Mouse (Mus musculus): ENCODE data around the gene Gnas. TPM values are rescaled to one million over a fixed set of nuclear protein-coding genes. Genes with fewer than 3 reads are reported as not detected.

The Gnas gene
- polyA plus RNA-seq, 2 experiments: 286 to 302 TPM

GRCm38 (mm10) chr2:174327295-174327981 is 43.3 kb downstream of the Gnas start:
- peak overlapping the region; percentile 80 for H3K9ac ChIP-seq (replicated peaks)
- no peaks in the 10 kb centered on the region for H3K36me3 ChIP-seq (replicated peaks; ENCODE audit: control insufficient read depth, insufficient read depth, low read depth)
- H3K4me1 ChIP-seq (replicated peaks; ENCODE audit: control insufficient read depth in 2 of 2, insufficient read depth in 2 of 2, low read length in 1 of 2): peaks cover 5 to 8% of the 10 kb centered on the region in 2 experiments; a peak in 3 of 4 replicates
- DNase-seq (ENCODE audit: low read depth in 3 of 3, low spot score in 3 of 3): peak; percentile 63 to 70 (median 69)
- no peaks in the 10 kb centered on the region for H3K27me3 ChIP-seq (ENCODE audit: control insufficient read depth, insufficient read depth, low read length)
- no peak for TF ChIP-seq EP300 (IDR thresholded peaks at IDR 0.05; ENCODE audit: low read depth)
- peak overlapping the region; percentile 65 to 68 for H3K4me3 ChIP-seq (ENCODE audit: insufficient read depth in 1 of 2, low read depth in 2 of 2, low read length in 2 of 2)
- no peaks in the 10 kb centered on the region for H3K9me3 ChIP-seq (ENCODE audit: control insufficient read depth, low read length)
- 47% methylated on average over 64 of the region's 64 CpGs for WGBS (ENCODE audit: insufficient replicate concordance)
- peak overlapping the region; percentile 98 for H3K4me2 ChIP-seq (ENCODE audit: low read depth)
- peak; percentile 66 for ATAC-seq (ENCODE audit: insufficient read depth)
- H3K27ac ChIP-seq: no peak overlapping the region

DNA sequence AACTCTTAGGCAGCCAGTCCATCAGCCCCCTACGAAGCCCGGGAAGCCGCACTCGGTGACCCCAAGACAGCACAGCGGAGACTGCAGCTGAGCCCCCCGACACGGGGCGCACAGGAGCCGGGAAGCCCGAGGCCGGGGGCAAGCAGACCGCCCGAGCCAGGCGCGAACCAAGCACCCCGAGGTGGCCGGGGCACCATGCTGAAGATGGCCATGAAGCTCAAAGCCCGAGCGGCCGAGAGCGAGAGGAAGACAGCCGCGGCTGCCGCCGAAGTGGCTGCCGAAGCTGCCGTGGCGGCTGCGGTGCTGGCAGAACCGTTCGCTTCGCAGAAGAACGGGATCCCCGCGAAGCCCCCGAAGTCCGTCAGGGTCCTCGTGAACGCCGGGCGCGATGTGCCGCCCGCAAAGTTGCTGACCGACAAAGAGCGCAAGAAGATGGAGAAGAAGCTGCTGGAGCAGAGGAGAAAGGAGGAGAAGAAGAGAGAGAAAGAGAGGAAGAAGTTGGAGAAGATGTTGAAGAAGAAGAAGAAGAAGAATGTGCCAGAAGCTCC is 44.3 kb downstream of the Gnas start:
- WGBS (ENCODE audit: insufficient replicate concordance): 50% methylated on average over 46 of the region's 46 CpGs
- Histone ChIP-seq H3K4me1 (replicated peaks; ENCODE audit: control insufficient read depth in 2 of 2, insufficient read depth in 2 of 2, low read length in 1 of 2) (peaks cover 11 to 14% of the 10 kb centered on the region in 2 experiments), H3K27ac (no peak overlapping the region)

DNA sequence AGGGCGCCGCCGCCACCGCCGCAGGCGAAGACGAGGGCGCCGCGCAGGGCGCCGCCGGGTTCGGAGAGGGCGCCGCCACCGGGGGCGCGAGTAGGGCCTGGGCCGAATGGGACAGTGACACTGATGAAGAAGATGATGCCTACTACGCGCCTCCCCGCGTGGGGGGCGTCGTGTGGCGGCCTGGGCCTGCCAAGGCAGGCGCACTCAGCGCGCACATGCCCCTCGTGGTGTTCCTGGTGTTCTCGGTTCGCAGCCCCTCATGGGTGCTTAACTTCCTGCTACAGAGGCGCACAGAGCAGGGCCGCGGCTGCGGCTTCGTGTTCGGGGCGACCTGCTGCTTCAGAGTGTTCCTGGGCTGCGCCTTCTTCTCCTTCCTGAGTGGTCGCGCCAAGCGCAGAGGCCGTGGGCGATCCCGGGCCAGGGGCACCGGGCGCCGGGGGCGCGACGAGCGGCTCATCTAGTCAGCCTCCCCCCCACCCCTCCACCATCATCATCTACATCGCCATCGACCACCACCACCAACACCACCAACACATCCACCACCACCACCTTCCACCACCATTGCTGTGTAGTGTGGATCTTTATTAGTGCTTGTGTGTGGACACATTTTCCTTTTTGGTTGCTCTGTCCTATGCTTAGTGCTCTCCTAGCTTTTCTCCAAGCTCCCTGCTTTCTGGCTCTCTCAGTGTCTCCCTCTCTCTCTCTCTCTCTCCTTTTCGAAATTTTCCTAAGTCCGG is 45.0 kb downstream of the Gnas start:
- Histone ChIP-seq H3K27ac (peak overlapping the region; percentile 32), H3K9me3 (ENCODE audit: control insufficient read depth, low read length) (no peaks in the 10 kb centered on the region), H3K4me2 (ENCODE audit: low read depth) (peak overlapping the region; percentile 98), H3K27me3 (ENCODE audit: control insufficient read depth, insufficient read depth, low read length) (no peaks in the 10 kb centered on the region), H3K36me3 (replicated peaks; ENCODE audit: control insufficient read depth, insufficient read depth, low read depth) (no peaks in the 10 kb centered on the region; the same call in none of the 2 replicates), H3K4me1 (replicated peaks; ENCODE audit: control insufficient read depth in 2 of 2, insufficient read depth in 2 of 2, low read length in 1 of 2) (peaks cover 17 to 20% of the 10 kb centered on the region in 2 experiments), H3K4me3 (ENCODE audit: insufficient read depth in 1 of 2, low read depth in 2 of 2, low read length in 2 of 2) (peak overlapping the region; percentile 51 to 68), H3K9ac (replicated peaks) (peak overlapping the region; percentile 80)
- ATAC-seq (ENCODE audit: insufficient read depth): peak; percentile 1; the same call in 1 of the 2 replicates
- DNase-seq (ENCODE audit: low read depth in 3 of 3, low spot score in 3 of 3): no peak
- 32% methylated on average over 54 of the region's 58 CpGs for WGBS (ENCODE audit: insufficient replicate concordance)
- TF ChIP-seq CTCF (IDR thresholded peaks at IDR 0.05; ENCODE audit: low read depth): no peak
- no peak for TF ChIP-seq EP300 (IDR thresholded peaks at IDR 0.05; ENCODE audit: low read depth)

More for the DNA sequence above, 44.3 kb downstream of the Gnas start:
- Histone ChIP-seq H3K9me3 (ENCODE audit: control insufficient read depth, low read length) (no peaks in the 10 kb centered on the region), H3K27me3 (ENCODE audit: control insufficient read depth, insufficient read depth, low read length) (no peaks in the 10 kb centered on the region), H3K9ac (replicated peaks) (peak overlapping the region; percentile 80), H3K36me3 (replicated peaks; ENCODE audit: control insufficient read depth, insufficient read depth, low read depth) (no peaks in the 10 kb centered on the region), H3K4me2 (ENCODE audit: low read depth) (peak overlapping the region; percentile 98), H3K4me3 (ENCODE audit: insufficient read depth in 1 of 2, low read depth in 2 of 2, low read length in 2 of 2) (peak overlapping the region; percentile 51 to 68)
- ATAC-seq (ENCODE audit: insufficient read depth): no peak
- DNase-seq (ENCODE audit: low read depth in 3 of 3, low spot score in 3 of 3): no peak
- no peak for TF ChIP-seq EP300 (IDR thresholded peaks at IDR 0.05; ENCODE audit: low read depth)
- TF ChIP-seq CTCF (IDR thresholded peaks at IDR 0.05; ENCODE audit: low read depth): no peak

- H3K9ac ChIP-seq (replicated peaks): peak overlapping the region; percentile 80
- H3K27me3 ChIP-seq (ENCODE audit: control insufficient read depth, insufficient read depth, low read length): no peaks in the 10 kb centered on the region
- H3K4me1 ChIP-seq (replicated peaks; ENCODE audit: control insufficient read depth in 2 of 2, insufficient read depth in 2 of 2, low read length in 1 of 2): peaks cover 21% of the 10 kb centered on the region in 2 experiments
- no peaks in the 10 kb centered on the region for H3K9me3 ChIP-seq (ENCODE audit: control insufficient read depth, low read length)
- H3K36me3 ChIP-seq (replicated peaks; ENCODE audit: control insufficient read depth, insufficient read depth, low read depth): no peaks in the 10 kb centered on the region; the same call in none of the 2 replicates
- DNase-seq (ENCODE audit: low read depth in 3 of 3, low spot score in 3 of 3): peak in 1 of 3 experiments; percentile 40
- H3K4me3 ChIP-seq (ENCODE audit: insufficient read depth in 1 of 2, low read depth in 2 of 2, low read length in 2 of 2): peak overlapping the region; percentile 68 to 91
- no peak for TF ChIP-seq EP300 (IDR thresholded peaks at IDR 0.05; ENCODE audit: low read depth)
- TF ChIP-seq CTCF (IDR thresholded peaks at IDR 0.05; ENCODE audit: low read depth): no peak
- ATAC-seq (ENCODE audit: insufficient read depth): peak; percentile 61
- H3K27ac ChIP-seq: peak overlapping the region; percentile 32
- under 1% methylated on average over 82 of the region's 131 CpGs for WGBS (ENCODE audit: insufficient replicate concordance)
- H3K4me2 ChIP-seq (ENCODE audit: low read depth): peak overlapping the region; percentile 98
Observed at GRCm38 (mm10) chr2:174329663-174330615, 45.8 kb downstream of the Gnas start.
